Mouse (Mus musculus): ENCODE measurements at regions not wholly inside any gene's neighbourhood (a gene's known extent, or its start where the extent isn't known, plus 50 kb on each side); places are given as distances from the start of the nearest gene placed in this dataset.

DNA sequence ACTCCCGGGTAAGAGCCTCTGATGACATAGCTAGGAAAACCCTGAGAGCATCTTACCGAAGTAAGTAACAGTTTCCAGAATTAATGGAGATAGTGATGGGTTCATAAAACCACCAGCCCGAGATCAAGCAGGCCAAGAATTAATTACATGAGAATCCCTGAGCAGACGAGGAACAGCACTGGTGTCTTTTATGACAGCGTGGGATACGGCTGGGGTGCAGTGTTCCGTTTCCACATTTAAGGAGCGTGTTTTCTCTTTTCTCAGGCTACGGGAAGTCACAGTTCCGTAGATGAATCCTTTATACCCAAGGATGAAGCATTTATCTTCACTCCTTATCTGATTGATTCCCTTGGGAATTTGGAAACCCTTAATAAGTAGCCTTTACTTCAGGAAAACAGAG lies 169.1 kb upstream of the Samsn1 start:
- DNase-seq (ENCODE audit: extremely low read depth, insufficient read length, low spot score), result no peak

DNA sequence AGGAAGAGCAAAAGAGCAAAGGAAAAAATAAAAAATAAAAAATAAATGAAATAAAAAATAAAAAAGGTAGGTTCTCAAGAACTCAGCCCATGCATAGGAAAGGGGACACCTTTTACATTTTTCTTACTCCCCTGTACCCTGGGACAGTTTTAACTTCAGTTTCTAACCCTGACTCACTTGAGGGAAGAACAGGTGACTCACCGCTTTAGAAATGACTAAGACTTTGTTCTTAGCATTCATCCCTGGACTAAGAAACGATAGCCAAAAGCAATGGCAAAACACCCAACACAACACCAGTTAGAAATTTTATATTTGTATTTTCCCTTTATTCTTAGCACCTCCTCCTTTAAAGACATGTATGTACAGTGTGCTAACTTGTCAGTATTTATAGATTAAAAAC lies 161.5 kb upstream of the Samsn1 start:
- DNase-seq (ENCODE audit: extremely low read depth, insufficient read length, low spot score), result peak; percentile 10

DNA sequence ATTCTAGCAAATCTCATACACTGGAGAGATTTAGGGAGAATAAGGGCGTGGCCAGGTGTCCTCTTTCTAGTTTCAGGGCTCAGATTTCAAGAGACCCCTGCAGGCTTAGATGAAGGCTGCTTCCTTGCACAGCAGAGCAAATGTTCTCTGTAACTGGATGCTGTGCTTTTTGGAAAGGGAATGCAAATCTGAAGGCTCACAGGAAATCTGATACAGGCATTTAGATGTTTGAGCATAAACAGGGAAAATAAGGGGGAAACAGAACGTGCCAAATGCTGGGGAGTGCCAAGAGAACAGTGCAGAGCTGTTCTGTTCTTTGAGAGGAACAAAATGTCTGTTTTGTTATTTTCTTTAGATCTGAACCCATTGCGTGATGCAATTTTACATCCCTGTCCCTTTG lies 161.0 kb upstream of the Samsn1 start:
- no peak for DNase-seq (ENCODE audit: extremely low read depth, insufficient read length, low spot score)

DNA sequence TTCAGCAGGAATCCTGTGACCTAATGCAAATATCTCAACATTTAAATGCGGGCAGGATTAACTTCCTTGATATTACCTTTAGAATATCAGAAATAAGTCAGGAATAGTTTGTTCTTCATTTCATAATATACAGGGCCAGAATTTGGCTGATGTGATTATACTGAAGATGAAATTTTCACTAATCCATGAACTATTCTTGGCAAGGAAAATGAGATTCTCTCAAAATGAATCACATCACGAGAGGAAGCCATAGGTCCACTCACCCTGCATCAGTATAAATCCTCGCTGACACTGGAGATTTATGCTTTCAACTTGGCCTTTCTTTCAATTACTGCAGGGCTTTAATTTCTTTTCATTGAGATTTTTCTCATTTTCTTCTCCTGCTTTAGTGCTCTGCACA lies 159.5 kb upstream of the Samsn1 start:
- no peak for DNase-seq (ENCODE audit: extremely low read depth, insufficient read length, low spot score)

DNA sequence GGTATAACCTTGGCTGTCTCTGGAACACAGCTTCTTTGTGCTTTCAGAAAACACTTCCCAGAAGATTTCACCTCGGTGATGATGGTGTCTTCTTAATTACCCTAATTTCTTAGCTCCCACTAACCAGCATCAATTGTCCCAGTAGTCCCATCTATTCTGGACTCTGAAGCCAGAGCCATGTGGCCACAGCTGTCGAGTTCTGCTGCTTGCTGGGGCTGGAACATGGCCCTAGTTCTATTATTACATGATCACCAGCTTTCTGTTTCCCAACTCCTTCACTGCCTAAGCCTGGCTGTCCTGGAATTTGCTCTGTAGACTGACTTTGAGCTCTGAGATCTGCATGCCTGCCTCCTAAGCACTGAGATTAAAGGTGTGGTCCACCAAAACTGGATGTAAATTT lies 145.6 kb upstream of the Samsn1 start:
- no peak for DNase-seq (ENCODE audit: extremely low read depth, insufficient read length, low spot score)

DNA sequence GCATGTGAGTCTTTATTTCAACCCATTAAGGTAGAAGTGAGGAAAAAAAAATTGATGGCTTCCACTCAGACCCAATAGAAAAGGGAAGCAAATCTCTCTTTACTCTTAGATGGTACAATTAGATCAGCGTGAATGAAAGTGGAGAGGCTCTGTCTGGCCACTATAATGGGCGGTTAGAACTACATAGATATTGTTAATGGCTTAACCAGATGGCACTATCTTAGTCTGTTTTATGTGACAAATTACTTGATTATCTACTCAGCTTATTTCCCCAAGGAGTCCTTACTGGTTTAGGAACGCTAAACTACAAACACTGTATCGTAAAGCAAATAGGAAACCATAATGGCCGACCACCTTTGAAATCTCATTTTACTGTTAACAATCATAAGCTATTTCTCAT lies 138.8 kb upstream of the Samsn1 start:
- DNase-seq (ENCODE audit: extremely low read depth, insufficient read length, low spot score), result no peak

DNA sequence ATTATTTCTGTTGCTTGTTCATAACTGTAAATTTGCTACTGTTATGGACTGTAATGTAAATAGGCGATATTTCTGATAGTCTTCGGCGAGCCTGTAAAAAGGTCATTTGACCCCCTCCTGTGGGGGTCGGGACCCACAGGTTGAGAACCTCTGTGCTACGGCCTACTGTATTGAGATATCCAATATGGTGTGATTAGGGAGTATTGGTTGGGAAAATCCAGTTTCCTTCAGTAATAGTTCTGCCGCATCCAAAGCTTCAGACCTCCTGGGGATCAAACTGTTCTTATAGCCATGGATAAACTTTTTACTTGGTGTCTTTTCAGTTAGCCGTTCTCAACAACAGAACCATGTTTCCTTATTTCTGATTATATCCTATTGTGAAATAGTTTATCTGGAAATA lies 136.5 kb upstream of the Samsn1 start:
- no peak for DNase-seq (ENCODE audit: extremely low read depth, insufficient read length, low spot score)

DNA sequence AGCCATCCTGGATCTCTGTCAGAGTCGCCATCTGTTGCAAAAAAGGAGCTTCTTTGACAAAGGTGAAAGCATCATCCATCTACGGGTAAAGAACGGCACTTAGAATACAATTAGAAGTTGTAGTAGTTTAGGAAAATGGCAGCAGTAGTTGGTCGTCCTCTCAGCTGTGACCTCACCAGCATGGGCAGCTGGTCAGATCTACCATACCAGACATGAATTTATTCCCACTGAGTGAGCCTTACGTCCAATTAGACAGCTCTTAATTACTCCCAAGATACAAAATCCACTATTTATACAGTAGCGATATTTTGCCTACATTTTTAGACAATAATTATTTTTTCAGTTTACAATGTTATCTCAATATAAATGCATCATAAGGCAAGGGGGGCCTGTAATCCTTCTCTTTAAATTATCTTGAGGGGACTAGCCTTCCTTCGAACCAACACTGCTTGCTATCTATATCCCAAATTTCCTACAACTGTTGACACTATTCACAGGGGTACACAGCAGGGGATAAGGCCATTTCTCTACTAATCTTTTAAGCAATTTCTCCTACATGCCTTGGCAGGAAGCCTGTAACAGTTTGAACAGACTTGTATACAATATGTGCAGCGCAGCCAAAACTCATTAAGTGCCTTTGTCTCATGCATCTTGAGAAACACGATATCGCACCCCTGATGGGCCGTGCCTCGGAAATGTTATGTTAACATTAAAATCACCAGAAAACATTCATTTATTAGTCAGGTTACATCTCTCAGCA lies 131.9 kb upstream of the Samsn1 start:
- no peak for DNase-seq (ENCODE audit: extremely low read depth, insufficient read length, low spot score)

DNA sequence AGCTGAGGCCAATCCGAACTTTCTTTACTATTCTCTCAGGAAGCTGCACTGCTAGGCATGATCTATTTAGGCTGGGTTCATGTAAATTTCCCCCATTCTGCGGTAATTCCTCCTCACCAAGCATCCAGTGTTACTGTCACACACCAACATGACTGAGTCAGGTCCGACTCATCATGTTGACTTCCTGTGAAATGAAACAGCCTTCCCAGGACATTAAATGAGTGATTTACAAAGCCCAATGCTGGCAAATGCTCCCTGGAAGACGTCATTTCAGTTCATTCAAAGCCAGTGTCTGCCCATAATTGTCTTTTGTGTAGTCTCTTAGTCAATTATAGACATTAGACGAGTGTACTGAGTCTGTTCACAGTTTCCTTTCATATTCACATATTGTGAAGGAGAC lies 127.5 kb upstream of the Samsn1 start:
- peak; percentile 22 for DNase-seq (ENCODE audit: extremely low read depth, insufficient read length, low spot score)

DNA sequence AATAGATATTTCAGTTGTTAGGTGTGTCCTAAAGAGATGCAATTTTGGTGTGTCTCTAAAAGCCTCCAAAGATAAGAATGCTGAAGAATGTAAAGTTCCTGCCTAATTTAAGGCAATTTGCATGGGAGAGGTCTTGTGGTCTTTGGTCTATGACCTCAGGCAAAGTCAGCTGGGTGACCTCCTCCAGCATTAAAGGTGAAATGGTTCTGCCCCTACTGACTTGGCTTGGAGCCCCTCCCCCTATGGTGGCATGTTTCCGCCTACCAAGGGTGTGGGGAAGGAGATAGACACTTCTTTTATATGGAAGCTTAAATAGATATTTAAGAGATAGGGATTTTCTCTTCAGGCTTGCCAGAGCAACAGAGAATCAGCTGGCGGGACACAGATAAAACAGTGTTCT lies 111.8 kb upstream of the Samsn1 start:
- no peak for DNase-seq (ENCODE audit: extremely low read depth, insufficient read length, low spot score)

DNA sequence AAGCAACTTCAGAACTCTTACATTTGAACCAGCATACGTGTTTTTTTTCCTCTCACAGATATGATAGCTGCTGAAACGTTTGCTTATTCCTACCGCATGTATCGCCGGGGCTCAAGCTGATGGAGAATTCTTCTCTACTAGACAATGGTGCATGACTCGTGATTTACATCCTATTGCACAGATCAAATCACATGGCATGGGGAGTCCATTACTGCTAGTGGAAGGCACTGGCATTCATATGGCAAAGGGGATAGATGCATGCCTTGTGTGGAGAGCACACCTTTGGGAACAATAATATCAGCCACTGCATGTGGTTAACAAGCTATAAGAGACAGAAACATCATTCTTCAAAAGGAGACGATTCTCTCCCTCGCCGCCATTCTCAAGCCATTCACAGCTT lies 108.4 kb upstream of the Samsn1 start:
- no peak for DNase-seq (ENCODE audit: extremely low read depth, insufficient read length, low spot score)

DNA sequence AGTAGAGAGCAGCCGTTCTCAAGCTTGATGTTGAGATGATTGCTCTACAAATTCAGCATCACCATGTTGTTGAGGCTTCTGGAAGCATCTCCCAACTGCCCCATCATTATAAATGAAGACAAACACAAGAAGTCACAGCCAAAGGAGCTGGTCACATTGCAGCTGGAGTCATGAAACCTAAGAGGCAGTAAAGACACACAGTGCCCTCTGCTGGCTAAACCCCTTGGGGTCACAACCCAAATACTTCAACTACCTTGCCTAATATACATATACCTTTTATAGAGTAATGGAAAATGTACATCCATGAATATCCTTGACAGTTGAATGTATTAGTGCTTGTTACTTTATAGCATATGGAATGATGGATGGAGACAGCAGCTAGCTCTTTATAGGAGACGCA lies 107.9 kb upstream of the Samsn1 start:
- no peak for DNase-seq (ENCODE audit: extremely low read depth, insufficient read length, low spot score)

DNA sequence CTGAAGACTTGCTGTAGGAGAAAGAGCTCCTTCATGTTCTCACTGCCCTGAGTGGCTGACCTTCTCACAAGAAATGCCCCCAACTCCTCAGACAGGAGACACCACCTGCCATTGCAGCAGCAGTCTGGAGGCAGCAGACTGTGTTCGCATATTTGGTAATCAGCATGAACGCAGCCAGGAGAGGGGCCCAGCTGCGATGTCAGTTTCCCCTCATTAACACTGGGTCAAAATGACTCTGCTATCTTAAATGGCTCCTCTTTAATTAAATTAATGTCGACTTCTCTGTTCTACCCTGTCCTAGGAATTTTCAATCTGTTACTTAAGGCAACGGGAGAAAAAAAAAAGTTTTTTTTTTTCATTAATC lies 100.9 kb upstream of the Samsn1 start:
- DNase-seq (ENCODE audit: extremely low read depth, insufficient read length, low spot score), result no peak

DNA sequence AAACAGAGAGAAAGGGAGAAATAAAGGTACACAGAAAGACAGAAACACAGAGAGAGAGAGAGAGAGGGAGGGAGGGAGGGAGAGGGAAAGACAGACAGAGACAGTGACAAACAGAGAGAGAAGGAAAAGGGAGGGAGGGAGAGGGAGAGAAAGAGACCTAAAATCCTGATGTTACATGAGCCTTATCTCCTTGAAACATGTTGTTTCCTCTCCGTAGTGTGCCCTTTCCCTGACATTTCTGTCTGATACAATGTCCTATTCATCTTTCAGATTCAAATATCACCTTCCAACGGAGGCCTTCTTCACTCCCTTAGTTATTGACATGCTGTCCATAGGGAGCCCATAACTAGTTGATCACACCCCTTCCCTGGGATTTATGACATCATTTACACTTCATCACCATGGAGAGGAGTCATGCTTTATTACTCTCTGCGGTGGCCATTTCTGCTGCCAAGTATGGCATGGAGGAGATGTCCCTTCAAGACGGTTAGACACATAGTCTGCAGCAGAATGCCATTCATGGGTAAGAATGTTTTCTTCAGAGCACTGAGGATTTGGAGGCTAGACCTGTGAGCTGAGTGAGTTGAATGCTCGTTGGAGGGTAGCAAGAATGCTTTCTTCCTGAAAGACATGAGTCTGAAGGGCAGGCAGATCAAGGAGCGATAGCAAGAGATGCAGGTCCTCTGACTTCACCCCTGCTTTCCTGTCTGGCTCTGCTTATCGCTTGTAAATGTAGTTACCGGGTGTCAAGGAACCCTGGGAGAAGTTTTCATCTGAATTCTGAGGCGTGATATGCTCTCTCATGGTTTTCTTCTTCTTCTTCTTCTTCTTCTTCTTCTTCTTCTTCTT lies 100.3 kb upstream of the Samsn1 start:
- DNase-seq (ENCODE audit: extremely low read depth, insufficient read length, low spot score), result no peak

DNA sequence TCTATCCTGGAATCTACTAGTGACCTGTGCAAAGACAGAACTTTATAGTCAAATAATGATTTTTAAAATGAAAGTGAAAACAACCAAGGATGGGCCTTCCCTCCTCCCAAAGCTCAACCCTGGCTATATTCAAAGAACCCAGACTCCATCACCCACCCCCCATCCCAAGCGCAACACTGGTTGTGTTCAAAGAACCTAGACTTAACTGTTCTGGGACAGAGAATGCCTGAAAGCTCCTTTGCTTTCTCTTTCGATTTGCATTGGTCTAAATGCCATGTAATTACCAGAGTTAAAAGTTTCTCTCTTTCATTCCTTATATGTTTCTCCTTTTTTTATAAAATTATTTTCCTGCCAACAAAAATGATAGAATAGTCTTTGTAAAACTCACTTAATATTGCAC lies 98.6 kb upstream of the Samsn1 start:
- DNase-seq (ENCODE audit: extremely low read depth, insufficient read length, low spot score), result no peak

DNA sequence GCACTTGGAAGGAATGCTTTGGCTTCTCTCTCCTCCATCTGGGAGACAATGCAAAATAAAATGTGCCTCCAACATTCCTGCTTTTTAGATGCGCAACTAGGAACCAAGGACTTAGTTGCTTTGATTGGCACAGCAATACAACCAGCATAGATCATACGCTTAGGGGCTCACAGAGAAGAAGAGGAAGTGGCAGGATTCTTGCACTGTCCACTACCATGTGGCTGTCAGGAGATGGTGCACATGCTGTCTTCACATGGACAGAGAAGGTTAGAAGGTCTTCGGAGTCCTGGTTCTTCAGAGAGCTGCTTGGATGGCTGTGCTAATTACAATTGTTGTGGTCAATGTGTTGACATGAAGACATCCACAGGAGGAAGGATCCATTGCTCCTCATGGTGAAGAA lies 88.3 kb upstream of the Samsn1 start:
- DNase-seq (ENCODE audit: extremely low read depth, insufficient read length, low spot score), result no peak

DNA sequence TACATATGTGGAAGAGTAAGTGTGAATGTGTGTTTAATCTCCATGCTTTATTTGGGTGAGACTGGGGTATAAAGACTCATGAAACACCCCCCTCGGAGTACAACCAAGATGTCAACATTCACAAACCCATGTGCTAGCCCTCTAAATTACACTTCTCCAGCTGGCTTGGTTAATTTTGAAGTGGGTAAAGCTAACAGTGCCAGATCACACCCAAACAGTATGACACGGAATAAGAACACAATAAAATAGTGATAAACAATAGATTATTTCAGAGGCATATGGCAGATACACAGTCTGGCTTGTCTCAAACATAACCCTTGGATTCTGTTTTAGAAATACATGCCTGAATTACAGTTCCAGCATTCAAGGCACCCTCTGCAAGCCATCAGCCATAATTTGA lies 86.4 kb upstream of the Samsn1 start:
- DNase-seq (ENCODE audit: extremely low read depth, insufficient read length, low spot score), result no peak

DNA sequence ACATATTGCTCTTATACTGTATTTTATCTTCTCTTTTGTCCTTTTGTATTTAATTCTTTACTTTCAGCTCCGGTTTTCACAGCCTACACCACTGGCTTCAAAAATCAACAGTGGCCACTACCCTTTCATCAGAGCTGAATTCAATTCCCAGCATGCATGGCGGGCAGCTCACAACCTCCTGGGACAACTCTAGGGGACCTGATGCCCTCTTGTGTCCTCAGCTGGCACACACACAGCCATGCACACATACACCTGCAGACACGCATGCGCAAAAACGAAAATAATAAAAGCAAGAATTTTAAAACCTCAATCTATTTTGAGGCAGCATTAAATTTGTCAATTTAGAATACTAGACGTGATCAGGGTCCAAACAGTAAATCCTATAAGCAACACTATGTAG lies 82.6 kb upstream of the Samsn1 start:
- DNase-seq (ENCODE audit: extremely low read depth, insufficient read length, low spot score), result no peak

DNA sequence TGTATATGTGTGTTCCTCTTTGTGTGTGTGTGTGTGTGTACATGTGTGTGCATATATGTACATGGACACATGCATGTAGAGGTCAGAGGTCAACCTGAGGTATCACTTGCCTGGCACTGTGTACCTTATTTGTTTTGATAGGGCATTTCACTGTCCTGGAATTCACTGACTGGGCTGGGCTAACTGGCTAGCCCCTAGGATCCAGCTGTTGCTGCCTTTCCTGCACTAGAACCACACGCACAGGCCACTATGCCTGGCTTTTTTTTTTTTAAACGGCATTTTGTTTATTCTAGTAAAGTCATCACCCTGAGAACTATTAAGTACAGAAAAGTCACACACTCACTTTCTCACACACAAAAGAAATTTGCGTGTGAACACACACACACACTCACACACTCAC lies 79.7 kb upstream of the Samsn1 start:
- DNase-seq (ENCODE audit: extremely low read depth, insufficient read length, low spot score), result no peak

DNA sequence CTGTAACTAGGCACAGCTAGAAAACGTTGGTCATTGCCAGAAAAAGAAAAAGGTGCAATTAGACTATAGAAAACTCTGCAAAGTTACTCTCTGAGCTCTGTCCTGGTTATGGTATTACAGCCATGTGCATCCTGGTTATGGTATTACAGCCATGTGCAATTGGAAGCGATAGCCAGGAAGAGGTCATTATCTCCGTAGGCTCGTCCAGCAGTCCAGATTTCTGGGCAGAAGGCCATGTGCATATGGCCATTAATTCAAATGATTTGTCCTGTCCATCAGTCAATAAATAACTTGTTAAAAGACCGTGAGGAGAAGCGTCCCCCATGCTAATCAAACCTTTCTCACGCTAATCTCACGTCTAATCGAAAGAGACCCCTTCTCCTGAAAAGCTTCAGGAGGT lies 75.7 kb upstream of the Samsn1 start:
- DNase-seq (ENCODE audit: extremely low read depth, insufficient read length, low spot score), result no peak

DNA sequence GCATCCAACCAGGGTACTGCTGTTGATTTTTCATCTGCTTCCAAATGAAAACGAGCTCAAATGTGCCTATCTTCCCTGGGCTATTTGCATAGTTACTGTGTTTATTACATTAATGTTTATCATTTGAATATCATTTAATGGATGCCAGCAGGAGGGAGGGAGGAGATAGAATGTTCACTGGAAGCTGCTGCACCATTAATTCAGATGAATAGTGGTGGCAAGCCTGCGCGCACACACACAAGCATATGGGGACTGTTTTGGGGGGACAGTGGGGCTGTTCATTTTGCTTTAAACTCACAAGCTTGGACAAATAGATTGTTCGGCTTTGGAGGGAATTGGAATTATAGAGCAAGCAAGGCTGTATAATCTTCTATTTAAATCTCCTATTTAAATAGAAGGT lies 74.3 kb upstream of the Samsn1 start:
- DNase-seq (ENCODE audit: extremely low read depth, insufficient read length, low spot score), result no peak

DNA sequence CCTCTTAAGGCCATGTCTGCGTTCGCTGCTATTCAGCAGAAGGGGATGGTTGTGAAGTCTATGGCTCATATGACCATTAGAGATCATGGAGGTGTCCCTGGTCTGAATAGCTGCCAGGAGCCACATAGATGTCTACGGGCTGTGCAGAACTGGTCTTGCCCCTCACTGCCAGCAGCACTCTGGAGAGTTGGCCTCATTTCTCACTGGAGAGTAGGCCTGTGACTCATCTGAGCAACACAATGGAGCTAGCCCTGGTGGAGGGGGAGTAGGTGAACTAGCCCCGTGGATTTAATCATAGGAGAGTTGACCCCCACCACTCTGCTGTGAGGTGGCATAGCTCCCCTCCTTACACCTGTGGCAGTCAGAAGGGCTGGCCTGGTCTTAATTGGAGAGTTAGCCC lies 63.3 kb upstream of the Samsn1 start:
- no peak for DNase-seq (ENCODE audit: extremely low read depth, insufficient read length, low spot score)
